In genomic region chr1:125694338-125694737, GRCm38 (mm10) we compare ENCODE assay signal across 18 mouse cellular contexts. TPM values are rescaled to one million over a fixed set of nuclear protein-coding genes. Genes with fewer than 3 reads are reported as not detected.
DNase-seq lines count a peak whose midpoint lies in the region; ATAC-seq and TF ChIP-seq lines count a peak whose summit lies in the region.
"Had no signal": no experiment of that assay in that cellular context is flagged by ENCODE, and none has a peak within 500 bp of the region (broad histone marks: within the 10 kb centered on the region; RNA-seq: fewer than 3 reads in every experiment).

No protein-coding gene starts in this region.

- no peaks in the 10 kb centered on the region for H3K9me3 ChIP-seq in liver, postnatal 0 days (ENCODE audit: low read length)
- no peaks in the 10 kb centered on the region for H3K9me3 ChIP-seq in forebrain, embryonic 13.5 days (replicated peaks)
- H3K9me3 ChIP-seq: embryonic facial prominence, embryonic 13.5 days; forebrain, embryonic 10.5 days; G1E; hindbrain, embryonic 15.5 days; limb, embryonic 15.5 days; midbrain, embryonic 15.5 days; neural tube, embryonic 13.5 days had no signal

- no peak overlapping the region for H3K9ac ChIP-seq in liver, postnatal 0 days (replicated peaks)
- H3K9ac ChIP-seq in forebrain, embryonic 13.5 days = no peak overlapping the region
- H3K9ac ChIP-seq: embryonic facial prominence, embryonic 13.5 days; hindbrain, embryonic 15.5 days; limb, embryonic 15.5 days; midbrain, embryonic 15.5 days; neural tube, embryonic 13.5 days had no signal

- H3K4me3 ChIP-seq in liver, postnatal 0 days (ENCODE audit: low read depth, low read length) = no peak overlapping the region
- no peak overlapping the region for H3K4me3 ChIP-seq in forebrain, embryonic 13.5 days
- H3K4me3 ChIP-seq: embryonic facial prominence, embryonic 13.5 days; forebrain, embryonic 10.5 days; hindbrain, embryonic 15.5 days; left cerebral cortex, adult 2 months; limb, embryonic 15.5 days; midbrain, embryonic 15.5 days; neural tube, embryonic 13.5 days had no signal

- no peaks in the 10 kb centered on the region for H3K36me3 ChIP-seq in liver, postnatal 0 days (replicated peaks; ENCODE audit: insufficient read depth, low read length)
- no peaks in the 10 kb centered on the region for H3K36me3 ChIP-seq in forebrain, embryonic 13.5 days (ENCODE audit: poor library complexity, severe bottlenecking)
- H3K36me3 ChIP-seq: embryonic facial prominence, embryonic 13.5 days; forebrain, embryonic 10.5 days; G1E; hindbrain, embryonic 15.5 days; limb, embryonic 15.5 days; midbrain, embryonic 15.5 days; neural tube, embryonic 13.5 days had no signal

- peak overlapping the region; percentile 45 for H3K4me2 ChIP-seq in liver, postnatal 0 days (ENCODE audit: low read depth, low read length)
- no peak overlapping the region for H3K4me2 ChIP-seq in forebrain, embryonic 13.5 days
- H3K4me2 ChIP-seq: embryonic facial prominence, embryonic 13.5 days; hindbrain, embryonic 15.5 days; limb, embryonic 15.5 days; midbrain, embryonic 15.5 days; neural tube, embryonic 13.5 days had no signal

- peak; percentile 100 for ATAC-seq in liver, postnatal 0 days
- ATAC-seq in forebrain, embryonic 13.5 days = no peak
- ATAC-seq: midbrain, embryonic 15.5 days had no signal

- no peaks in the 10 kb centered on the region for H3K27me3 ChIP-seq in liver, postnatal 0 days (ENCODE audit: insufficient read depth, low read length)
- no peaks in the 10 kb centered on the region for H3K27me3 ChIP-seq in forebrain, embryonic 13.5 days
- H3K27me3 ChIP-seq: embryonic facial prominence, embryonic 13.5 days; hindbrain, embryonic 15.5 days; limb, embryonic 15.5 days; midbrain, embryonic 15.5 days; neural tube, embryonic 13.5 days had no signal

- H3K27ac ChIP-seq in liver, postnatal 0 days (ENCODE audit: low read depth) = peak overlapping the region; percentile 88
- no peak overlapping the region for H3K27ac ChIP-seq in forebrain, embryonic 13.5 days
- H3K27ac ChIP-seq: embryonic facial prominence, embryonic 13.5 days; forebrain, embryonic 10.5 days; hindbrain, embryonic 15.5 days; left cerebral cortex, adult 2 months; limb, embryonic 15.5 days; midbrain, embryonic 15.5 days; neural tube, embryonic 13.5 days had no signal

- H3K4me1 ChIP-seq in liver, postnatal 0 days (ENCODE audit: insufficient read depth) = 0 out of 2 replicates have a peak, but pooled peaks cover 2% of the 10 kb centered on the region
- H3K4me1 ChIP-seq in forebrain, embryonic 13.5 days = no peaks in the 10 kb centered on the region
- H3K4me1 ChIP-seq: embryonic facial prominence, embryonic 13.5 days; forebrain, embryonic 10.5 days; hindbrain, embryonic 15.5 days; limb, embryonic 15.5 days; midbrain, embryonic 15.5 days; neural tube, embryonic 13.5 days had no signal

- peak; percentile 44 for DNase-seq in urinary bladder, postnatal 14 days (ENCODE audit: low spot score)
- no peak for DNase-seq in urinary bladder, postnatal 4 days (ENCODE audit: low spot score in 2 of 2)
- peak; percentile 17 for DNase-seq in kidney, postnatal 14 days
- peak; percentile 43 for DNase-seq in liver, postnatal 0 days
- no peak for DNase-seq in left cerebral cortex, adult 9 months (ENCODE audit: low spot score in 2 of 2)
- DNase-seq in testis, postnatal 10 days (ENCODE audit: low spot score) = no peak
- DNase-seq: cerebellum, adult 11 months; lung, postnatal 4 days; thymus, adult 18-20 months had no signal

- TF ChIP-seq CTCF in liver, postnatal 0 days (IDR thresholded peaks at IDR 0.05; ENCODE audit: low read depth) = no peak

- 36% methylated on average over 5 of the region's 5 CpGs for WGBS in liver, postnatal 0 days (ENCODE audit: insufficient replicate concordance)
- WGBS in forebrain, embryonic 13.5 days = 82% methylated on average over 5 of the region's 5 CpGs

- TF ChIP-seq EP300 in liver, postnatal 0 days (IDR thresholded peaks at IDR 0.05; ENCODE audit: low read depth) = peak; percentile 65; the same call in 1 of the 2 replicates

RNA-seq across cellular contexts. Expression of gene Gpr39, which starts 17.5 kb away (rescaled TPM):
- polyA plus RNA-seq in liver, postnatal 0 days (2015; fragmentation: Nextera tagmentation; extraction: Ambion mirVana) = 3.4 and 3.7 TPM in 2 replicates
- polyA plus RNA-seq in forebrain, embryonic 13.5 days (2015; fragmentation: Nextera tagmentation; extraction: Ambion mirVana) = 0.08 TPM in 1 of 2 replicates, not detected in the other
- polyA plus RNA-seq: embryonic facial prominence, embryonic 13.5 days; forebrain, embryonic 10.5 days; G1E; midbrain, embryonic 15.5 days; neural tube, embryonic 13.5 days had no signal

Comparison
In these comparisons a context has a peak if more than half of its experiments do, and no peak if none do; other contexts are left out.
1. DNase-seq: peak in urinary bladder, postnatal 14 days (single experiment), kidney, postnatal 14 days (single experiment) and liver, postnatal 0 days (single experiment); none in urinary bladder, postnatal 4 days (0 of 2), left cerebral cortex, adult 9 months (0 of 2) and testis, postnatal 10 days (single experiment).